In genomic region chr10:80881301-80881700, GRCm38 (mm10) we compare ENCODE assay signal across 10 mouse cellular contexts. TPM values are rescaled to one million over a fixed set of nuclear protein-coding genes. Genes with fewer than 3 reads are reported as not detected.
DNase-seq lines count a peak whose midpoint lies in the region; ATAC-seq lines count a peak whose summit lies in the region.
"Had no signal": no experiment of that assay in that cellular context is flagged by ENCODE, and none has a peak within 500 bp of the region (broad histone marks: within the 10 kb centered on the region; RNA-seq: fewer than 3 reads in every experiment).

No protein-coding gene starts in this region.

- no peak overlapping the region for H3K4me2 ChIP-seq in liver, embryonic 11.5 days
- H3K4me2 ChIP-seq: heart, embryonic 13.5 days had no signal

- DNase-seq in layer of hippocampus, adult 11-12 months (ENCODE audit: low spot score), result peak; percentile 67
- no peak for DNase-seq in layer of hippocampus, postnatal 36 days
- DNase-seq in MN1 (ENCODE audit: low spot score), result peak; percentile 50
- DNase-seq in cerebellum, adult 9-11 months, result peak; percentile 69
- DNase-seq in gastrocnemius, postnatal 36 days, result peak; percentile 60 to 75
- peak; percentile 78 for DNase-seq in liver, embryonic 11.5 days (ENCODE audit: low spot score)
- peak; percentile 60 to 67 for DNase-seq in right cerebral cortex, adult 2 months (ENCODE audit: low spot score in 2 of 2)

- no peak overlapping the region for H3K9ac ChIP-seq in liver, embryonic 11.5 days (ENCODE audit: low read depth, low read length)
- H3K9ac ChIP-seq: heart, embryonic 13.5 days had no signal

- H3K9me3 ChIP-seq in liver, embryonic 11.5 days (ENCODE audit: control insufficient read depth, low read length), result no peaks in the 10 kb centered on the region
- H3K9me3 ChIP-seq: heart, embryonic 13.5 days had no signal

- H3K4me1 ChIP-seq in liver, embryonic 11.5 days (replicated peaks; ENCODE audit: control insufficient read depth, insufficient read depth, low read length), result peaks cover 13% of the 10 kb centered on the region

- H3K36me3 ChIP-seq in liver, embryonic 11.5 days (ENCODE audit: control insufficient read depth, insufficient read depth, low read length), result no peaks in the 10 kb centered on the region
- H3K36me3 ChIP-seq: heart, embryonic 13.5 days had no signal

- 18% methylated on average over 10 of the region's 10 CpGs for WGBS in liver, embryonic 11.5 days

- peaks cover 3% of the 10 kb centered on the region for H3K27me3 ChIP-seq in liver, embryonic 11.5 days (replicated peaks; ENCODE audit: control insufficient read depth, insufficient read depth, low read length)

- H3K27ac ChIP-seq in liver, embryonic 11.5 days (ENCODE audit: low read depth, low read length), result no peak overlapping the region
- H3K27ac ChIP-seq: heart, embryonic 13.5 days had no signal

- no peak overlapping the region for H3K4me3 ChIP-seq in liver, embryonic 11.5 days (ENCODE audit: low read depth, low read length)
- H3K4me3 ChIP-seq: heart, embryonic 13.5 days; myocyte had no signal

- ATAC-seq in liver, embryonic 11.5 days (replicated peaks; ENCODE audit: low FRiP score), result no peak
- ATAC-seq in activated CD4-positive, CD25-positive, alpha-beta regulatory T cell, adult 4 months, result no peak

- intact Hi-C loops in gastrocnemius, postnatal 36 days (cut with DNase I), result no loop called here

RNA-seq across cellular contexts. Expression of gene Tmprss9, which starts 9.7 kb away (rescaled TPM):
- total RNA-seq in layer of hippocampus, postnatal 36 days (2021), result under 1 TPM; 0.15 to 0.40 TPM
- not detected for total RNA-seq in gastrocnemius, postnatal 36 days (2021)
- polyA plus RNA-seq in liver, embryonic 11.5 days (2014; fragmentation: Nextera tagmentation; extraction: Ambion mirVana), result not detected in 2 replicates
- polyA plus RNA-seq in activated CD4-positive, CD25-positive, alpha-beta regulatory T cell, adult 4 months (2017; shearing (Covaris generic)), result not detected

RNA-seq across cellular contexts. Expression of gene Timm13, which starts 19.5 kb away (rescaled TPM):
- total RNA-seq in layer of hippocampus, postnatal 36 days (2021), result 100 to 1,000 TPM; 142 to 144 TPM
- total RNA-seq in gastrocnemius, postnatal 36 days (2021), result 100 to 1,000 TPM; 106 to 120 TPM
- polyA plus RNA-seq in liver, embryonic 11.5 days (2014; fragmentation: Nextera tagmentation; extraction: Ambion mirVana), result 396 and 445 TPM in 2 replicates
- 100 to 1,000 TPM; 228 to 262 TPM for polyA plus RNA-seq in activated CD4-positive, CD25-positive, alpha-beta regulatory T cell, adult 4 months (2017; shearing (Covaris generic))

RNA-seq across cellular contexts. Expression of gene Sppl2b, which starts 26.2 kb away (rescaled TPM):
- 10 to 100 TPM; 56.0 to 67.0 TPM for total RNA-seq in layer of hippocampus, postnatal 36 days (2021)
- 10 to 100 TPM; 13.6 to 17.6 TPM for total RNA-seq in gastrocnemius, postnatal 36 days (2021)
- 58.5 and 63.8 TPM in 2 replicates for polyA plus RNA-seq in liver, embryonic 11.5 days (2014; fragmentation: Nextera tagmentation; extraction: Ambion mirVana)
- 10 to 100 TPM in 1 of 2 experiments, 1 to 10 TPM in 1; 8.9 to 18.4 TPM for polyA plus RNA-seq in activated CD4-positive, CD25-positive, alpha-beta regulatory T cell, adult 4 months (2017; shearing (Covaris generic))

RNA-seq across cellular contexts. Expression of gene Lsm7, which starts 26.3 kb away (rescaled TPM):
- total RNA-seq in layer of hippocampus, postnatal 36 days (2021), result 10 to 100 TPM; 40.0 to 47.7 TPM
- total RNA-seq in gastrocnemius, postnatal 36 days (2021), result 10 to 100 TPM; 13.7 to 18.8 TPM
- polyA plus RNA-seq in liver, embryonic 11.5 days (2014; fragmentation: Nextera tagmentation; extraction: Ambion mirVana), result 403 and 453 TPM in 2 replicates
- 100 to 1,000 TPM; 202 to 214 TPM for polyA plus RNA-seq in activated CD4-positive, CD25-positive, alpha-beta regulatory T cell, adult 4 months (2017; shearing (Covaris generic))

RNA-seq across cellular contexts. Expression of gene Lmnb2, which starts 36.7 kb away (rescaled TPM):
- total RNA-seq in layer of hippocampus, postnatal 36 days (2021), result 10 to 100 TPM; 19.6 to 19.7 TPM
- 1 to 10 TPM; 2.6 to 3.1 TPM for total RNA-seq in gastrocnemius, postnatal 36 days (2021)
- 16.2 and 18.2 TPM in 2 replicates for polyA plus RNA-seq in liver, embryonic 11.5 days (2014; fragmentation: Nextera tagmentation; extraction: Ambion mirVana)
- 1 to 10 TPM; 2.8 to 4.5 TPM for polyA plus RNA-seq in activated CD4-positive, CD25-positive, alpha-beta regulatory T cell, adult 4 months (2017; shearing (Covaris generic))

Comparison
In these comparisons a context has a peak if more than half of its experiments do, and no peak if none do; other contexts are left out.
1. DNase-seq: peak in layer of hippocampus, adult 11-12 months (single experiment), MN1 (single experiment), cerebellum, adult 9-11 months (single experiment), gastrocnemius, postnatal 36 days (2 of 2), liver, embryonic 11.5 days (single experiment) and right cerebral cortex, adult 2 months (2 of 2); none in layer of hippocampus, postnatal 36 days (0 of 2).